Mouse (Mus musculus): ENCODE results near the gene Olfr873. TPM values are rescaled to one million over a fixed set of nuclear protein-coding genes. Genes with fewer than 3 reads are reported as not detected.

The Olfr873 gene
- not detected for polyA plus RNA-seq (2017; shearing (Covaris generic))

DNA sequence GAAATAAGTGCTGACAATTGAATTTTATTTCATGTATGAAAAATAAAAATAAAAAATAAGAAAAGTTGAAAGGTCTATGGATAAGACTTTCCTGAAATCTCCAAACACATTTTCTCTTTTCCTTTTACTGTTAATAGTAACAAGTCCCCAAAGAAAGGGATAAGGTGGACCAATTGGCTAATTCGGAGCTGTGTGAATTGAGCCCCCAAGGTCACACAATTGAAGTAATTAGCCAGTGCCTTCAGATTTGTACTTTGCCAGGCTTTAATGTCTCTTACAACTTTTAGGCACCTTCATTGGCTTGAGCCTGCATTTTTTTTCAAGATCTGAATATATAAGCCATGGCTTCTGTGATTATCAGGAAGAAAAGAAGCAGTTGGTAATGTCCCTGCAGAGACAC is at the start of gene Olfr873:
Gene Olfr873, plus strand, starts transcription at position 301 of the 400 bp plus-strand sequence.

GRCm38 (mm10) chr9:20282051-20282450 is 16.3 kb upstream of the Olfr873 start, which contains the start of gene Olfr39:
Gene Olfr39, plus strand, starts transcription at chr9:20282351.

GRCm38 (mm10) chr9:20335994-20336393 is 37.7 kb downstream of the Olfr873 start, which contains the start of gene Olfr18:
Gene Olfr18, minus strand, starts transcription at chr9:20336094.

Other genes starting within 250 kb of the Olfr873 start
- gene Olfr867, start 241.0 kb upstream of the Olfr873 start, polyA plus RNA-seq (2017; shearing (Covaris generic)) = not detected
- gene Olfr868, start 199.9 kb upstream of the Olfr873 start, polyA plus RNA-seq (2017; shearing (Covaris generic)) = not detected
- gene Olfr869, start 169.5 kb upstream of the Olfr873 start, polyA plus RNA-seq (2017; shearing (Covaris generic)) = not detected
- gene Olfr870, start 124.5 kb upstream of the Olfr873 start, polyA plus RNA-seq (2017; shearing (Covaris generic)) = not detected
- gene Olfr871, start 86.3 kb upstream of the Olfr873 start, polyA plus RNA-seq (2017; shearing (Covaris generic)) = not detected
- not detected for gene Olfr872, start 61.4 kb upstream of the Olfr873 start, polyA plus RNA-seq (2017; shearing (Covaris generic))
- gene Olfr39, start 16.2 kb upstream of the Olfr873 start, polyA plus RNA-seq (2017; shearing (Covaris generic)) = 0.80 TPM
- gene Olfr18, start 37.6 kb downstream of the Olfr873 start, polyA plus RNA-seq (2017; shearing (Covaris generic)) = 0.25 TPM
- 18.3 TPM for gene Zfp560, start 86.6 kb downstream of the Olfr873 start, polyA plus RNA-seq (2017; shearing (Covaris generic))
- 19.1 TPM for gene Zfp26, start 161.6 kb downstream of the Olfr873 start, polyA plus RNA-seq (2017; shearing (Covaris generic))
- gene Zfp426, start 194.2 kb downstream of the Olfr873 start, polyA plus RNA-seq (2017; shearing (Covaris generic)) = 8.1 TPM
- gene Zfp266, start 222.9 kb downstream of the Olfr873 start, polyA plus RNA-seq (2017; shearing (Covaris generic)) = 32.4 TPM

Measured in effector memory CD4-positive, alpha-beta T cell, adult 5 months (primary cell).